Mouse (Mus musculus): ENCODE results near the gene Elavl2.

DNA sequence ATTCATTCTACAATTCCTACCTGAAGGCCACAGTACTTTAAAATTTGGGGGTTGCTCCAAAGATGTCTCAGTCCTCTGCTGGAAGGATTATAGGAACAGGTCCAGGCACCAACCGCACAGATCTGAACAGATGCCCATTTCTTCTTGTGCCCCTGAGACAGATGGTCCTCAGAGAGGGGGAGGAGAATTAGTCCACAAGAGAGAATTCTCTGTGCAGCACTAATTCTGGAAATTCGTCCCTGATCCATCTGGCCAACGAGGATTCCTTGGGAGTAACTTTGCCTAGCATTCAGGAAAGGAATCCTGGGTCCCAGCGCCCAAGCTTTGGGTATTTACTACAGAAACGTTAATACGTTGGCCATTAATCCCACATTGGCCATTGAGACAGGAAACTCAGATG, 165.6 kb downstream of the Elavl2 start:
- TF ChIP-seq CTCF (IDR thresholded peaks at IDR 0.05; ENCODE audit: insufficient read depth, low read depth, low read length), result no peak
- TF ChIP-seq POLR2A (IDR thresholded peaks at IDR 0.05; ENCODE audit: insufficient read depth, low read depth, low read length), result no peak

Data from olfactory bulb, adult 2 months (tissue).